Mouse (Mus musculus) 3134 (cell line): Measurements from ENCODE around the gene Phb2.
"Not testable (repeated sequence)": the region's sequence is repeated elsewhere in the genome, so short reads cannot be mapped to it uniquely, and the experiment has no call there.

Source experiments
- DNase-seq: peaks from one replicate; pipeline ENCODE4 v3.0.0-alpha.2; 2011; ENCODE audit warnings: low spot score; ENCODE audit not compliant: insufficient read length; ENCODE audit errors: extremely low read depth

Gene Phb2

GRCm38 (mm10) chr6:124711824-124712782 is at the start of gene Phb2, which contains the start of gene Emg1:
Gene Phb2 (plus strand): TSS chr6:124712336.
Gene Emg1 (minus strand): TSS chr6:124712178.
- DNase-seq = peak; percentile 98

GRCm38 (mm10) chr6:124662477-124663423 is 49.4 kb upstream of the Phb2 start, which contains the start of gene Lpcat3:
Gene Lpcat3 (plus strand): TSS chr6:124663027.
- peak; percentile 99 for DNase-seq

DNA sequence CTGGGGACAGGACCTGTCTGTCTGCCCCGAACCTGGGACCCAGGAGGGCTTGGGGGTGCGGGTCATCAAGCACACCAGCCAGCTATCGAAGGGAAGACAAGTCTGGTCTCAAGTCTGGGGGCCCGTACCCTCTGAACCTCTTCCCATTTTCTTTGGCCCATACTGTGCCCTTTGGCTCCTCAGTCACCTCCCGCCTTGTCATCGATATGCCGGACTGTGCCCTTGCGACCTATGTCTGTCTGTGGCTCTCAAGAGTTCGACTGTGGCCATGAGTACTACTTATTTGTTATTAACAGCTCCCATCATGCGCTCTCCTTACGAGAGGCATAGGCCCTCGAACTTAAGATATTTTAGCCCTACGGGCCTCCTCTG is 48.7 kb upstream of the Phb2 start:
- DNase-seq = no peak

DNA sequence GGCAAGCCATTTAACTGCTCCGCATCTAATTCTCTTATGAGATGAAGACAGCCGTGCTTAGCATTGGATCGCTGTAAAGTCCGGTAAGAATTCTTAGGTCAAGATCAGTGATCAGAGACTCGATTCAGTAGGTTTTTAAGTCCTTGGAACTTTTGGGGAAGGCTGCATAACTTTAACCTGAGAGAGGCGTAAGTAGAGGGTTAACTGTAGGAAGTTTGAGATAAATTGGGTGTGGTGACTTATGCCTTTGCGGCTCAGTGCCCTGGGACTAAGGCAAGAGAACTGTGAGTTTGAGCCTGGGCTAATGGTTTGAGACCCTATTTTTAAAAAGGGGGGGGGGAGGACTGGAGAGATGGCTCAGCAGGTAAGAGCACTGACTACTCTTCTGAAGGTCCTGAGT is 47.9 kb upstream of the Phb2 start:
- DNase-seq = no peak

- no peak for DNase-seq
Measured at GRCm38 (mm10) chr6:124665011-124665410, 47.1 kb upstream of the Phb2 start.

DNA sequence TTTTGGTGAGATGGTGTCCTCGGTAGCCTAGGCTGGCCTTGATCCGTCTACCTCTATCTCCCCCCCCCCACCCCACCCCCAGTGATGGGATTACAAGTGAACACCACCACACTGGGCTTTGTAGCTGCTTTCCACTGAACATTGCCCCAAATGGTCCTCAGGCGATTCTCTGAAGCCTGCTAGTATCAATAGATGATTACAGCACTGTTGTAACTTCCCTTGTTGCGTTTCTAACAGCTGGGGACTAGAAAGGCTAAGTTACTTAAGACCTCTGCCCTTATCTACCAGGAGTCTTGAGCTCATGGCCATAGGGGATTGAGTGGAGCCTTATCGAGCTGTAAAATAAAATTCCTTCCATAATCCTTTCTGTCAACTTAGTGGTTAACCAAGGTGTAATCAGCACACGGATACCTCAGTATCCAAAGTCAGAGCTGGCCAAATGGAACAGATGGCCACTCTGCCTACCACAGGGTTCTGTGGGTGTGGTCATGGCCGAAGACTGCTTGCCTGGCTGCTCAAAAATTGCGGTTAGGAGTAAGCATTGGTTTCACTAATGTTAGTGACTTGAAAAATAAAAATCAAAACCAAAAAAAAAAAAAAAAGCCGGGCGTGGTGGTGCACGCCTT is 42.8 kb upstream of the Phb2 start:
- no peak for DNase-seq

GRCm38 (mm10) chr6:124670281-124670900 is 41.7 kb upstream of the Phb2 start:
- DNase-seq = no peak

DNA sequence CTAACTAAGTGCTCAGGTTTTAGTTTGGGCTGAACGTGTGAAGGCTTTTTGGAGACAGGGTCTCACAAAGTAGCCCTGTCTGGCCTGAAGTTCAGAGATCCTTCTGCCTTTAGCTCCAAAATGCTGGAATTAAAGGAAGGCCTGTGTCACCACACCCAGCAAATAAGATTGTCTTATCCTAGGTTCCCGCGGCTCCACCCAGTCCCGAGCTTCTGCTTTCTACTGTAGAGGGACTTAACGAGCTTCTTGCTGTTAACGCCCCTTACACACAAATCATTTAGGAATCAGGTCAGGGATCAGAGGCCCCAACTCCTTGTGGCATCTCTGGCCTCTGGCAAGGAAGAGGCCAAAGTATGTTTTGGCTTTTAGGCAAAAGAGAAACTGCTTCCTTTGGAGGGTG is 40.0 kb upstream of the Phb2 start:
- no peak for DNase-seq

DNA sequence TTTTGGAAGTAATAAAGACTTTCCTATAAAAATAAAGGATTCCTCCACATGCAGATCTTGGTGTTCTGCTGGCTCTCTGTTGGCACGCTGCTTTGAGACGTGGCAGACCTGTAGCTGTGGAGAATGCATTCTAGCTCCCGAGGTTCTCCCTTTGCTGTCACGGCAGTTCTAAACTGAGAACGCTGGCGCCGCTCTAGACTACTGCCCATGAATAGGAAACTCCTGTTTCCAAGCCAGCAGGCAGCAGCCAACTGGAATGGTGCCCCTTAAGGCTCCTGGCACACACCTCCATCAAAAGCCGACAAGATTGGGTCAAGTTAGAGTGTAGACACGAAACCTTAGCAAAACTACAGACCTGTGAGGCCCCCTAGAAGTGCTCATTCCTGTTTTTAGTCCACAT is 38.5 kb upstream of the Phb2 start:
- no peak for DNase-seq

DNA sequence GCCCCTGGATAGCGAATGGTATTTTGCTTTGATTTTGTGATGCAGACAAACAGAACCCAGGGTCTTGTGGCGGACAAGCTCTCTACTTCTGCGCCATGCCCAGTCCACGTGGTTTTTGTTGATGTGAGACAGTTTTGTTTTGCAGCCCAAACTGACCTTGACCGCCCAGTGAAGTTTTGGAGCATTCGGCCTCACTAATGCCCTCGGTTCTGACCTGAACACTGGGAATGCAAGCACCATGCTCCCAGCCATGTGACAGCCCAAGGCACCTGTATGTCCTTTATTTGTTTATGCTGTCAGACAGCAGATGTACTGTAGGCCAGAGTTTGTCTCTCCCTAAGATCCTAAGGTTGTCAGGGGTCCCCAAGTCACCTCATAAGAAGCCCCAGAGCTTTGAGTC is 37.5 kb upstream of the Phb2 start:
- DNase-seq = no peak

- DNase-seq = no peak
Measured at GRCm38 (mm10) chr6:124676171-124676570, 36.0 kb upstream of the Phb2 start.

GRCm38 (mm10) chr6:124678769-124679168 is 33.4 kb upstream of the Phb2 start:
- DNase-seq = no peak

DNA sequence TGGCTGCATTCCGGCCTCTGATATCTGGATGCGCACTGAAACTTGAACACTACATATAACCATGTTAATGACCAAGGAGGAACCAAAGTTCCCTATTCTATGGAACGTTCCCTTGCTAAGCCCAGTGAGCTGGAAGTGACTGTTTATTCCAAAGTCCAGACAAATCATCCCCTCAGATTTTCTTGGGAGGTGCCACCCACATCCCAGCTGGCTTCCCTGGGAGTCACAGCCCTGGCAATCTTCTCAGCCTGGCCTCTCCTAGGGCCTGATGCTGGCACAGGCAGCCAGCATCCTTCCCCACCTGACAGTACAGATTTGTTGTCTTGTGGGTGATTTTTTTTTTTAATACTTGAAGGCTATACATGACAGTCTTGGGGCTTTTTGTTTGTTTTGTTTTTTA is 32.6 kb upstream of the Phb2 start:
- DNase-seq = no peak

DNA sequence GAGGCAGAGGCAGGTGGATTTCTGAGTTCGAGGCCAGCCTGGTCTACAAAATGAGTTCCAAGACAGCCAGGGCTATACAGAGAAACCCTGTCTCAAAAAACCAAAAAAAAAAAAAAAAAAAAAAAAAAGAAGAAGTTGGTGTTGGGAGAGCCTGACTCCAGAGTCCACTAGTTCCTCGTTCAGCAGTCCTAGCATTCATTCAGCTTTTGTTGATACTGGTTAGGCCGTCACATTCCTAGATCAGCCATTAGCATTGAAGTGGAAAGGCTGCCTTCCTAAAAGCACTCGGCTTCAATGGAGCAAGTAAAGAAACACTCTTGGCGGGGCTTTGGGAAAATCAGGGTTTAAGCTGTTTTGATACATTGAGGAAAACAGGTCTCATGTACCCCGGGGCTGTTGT is 29.8 kb upstream of the Phb2 start:
- not testable (repeated sequence) for DNase-seq

GRCm38 (mm10) chr6:124683591-124684417 is 28.3 kb upstream of the Phb2 start:
- DNase-seq = peak; percentile 36

- DNase-seq = no peak
Measured at GRCm38 (mm10) chr6:124685606-124686386, 26.3 kb upstream of the Phb2 start.

DNA sequence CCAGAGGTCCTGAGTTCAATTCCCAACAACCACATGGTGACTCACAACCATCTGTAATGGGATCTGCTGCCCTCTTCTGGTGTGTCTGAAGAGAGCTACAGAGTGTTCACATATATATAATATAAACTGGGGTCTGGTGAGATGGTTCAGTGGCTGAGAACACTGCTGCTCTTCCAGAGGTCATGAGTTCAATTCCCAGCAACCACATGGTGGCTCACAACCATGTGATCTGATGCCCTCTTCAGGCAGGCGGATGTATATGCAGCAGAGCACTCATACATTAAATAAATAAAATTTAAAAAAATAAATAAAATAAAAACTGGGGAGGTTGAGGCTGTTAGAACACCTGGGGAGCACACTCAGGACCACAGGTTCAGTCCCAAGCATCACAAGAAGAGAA is 25.5 kb upstream of the Phb2 start:
- DNase-seq = not testable (repeated sequence)

DNA sequence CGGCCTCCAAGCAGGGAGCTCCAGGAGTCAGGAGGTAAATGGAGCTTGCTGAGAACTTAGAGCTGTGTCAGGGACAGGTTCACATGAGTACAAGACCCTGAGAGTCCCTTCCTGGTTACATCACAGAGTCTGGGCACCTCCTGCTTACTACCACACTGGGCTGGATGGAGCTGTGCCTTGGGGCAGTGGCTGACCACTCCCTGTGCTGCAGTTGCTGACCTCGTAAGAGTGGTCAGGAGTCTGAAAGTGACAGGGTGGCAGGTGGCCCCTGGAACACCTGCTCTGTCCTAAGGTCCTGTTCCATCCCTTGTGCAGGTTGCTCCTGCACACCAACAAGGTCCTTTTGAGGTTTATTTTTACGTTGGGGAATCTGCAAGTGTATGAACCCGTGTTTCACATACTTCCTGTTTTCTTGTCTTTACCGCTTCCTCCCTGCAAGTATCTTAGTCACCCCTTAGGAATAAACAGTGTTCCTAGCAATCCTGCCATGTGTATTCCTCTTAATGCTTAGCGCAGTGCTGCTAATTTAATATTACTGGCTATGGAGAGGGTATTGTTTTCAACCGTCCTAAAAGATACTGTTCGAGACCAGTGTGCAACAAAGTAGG is 23.9 kb upstream of the Phb2 start:
- DNase-seq = no peak
